Mouse (Mus musculus): Measurements from ENCODE around the gene Zmym4. TPM values are rescaled to one million over a fixed set of nuclear protein-coding genes. Genes with fewer than 3 reads are reported as not detected.

The Zmym4 gene
- polyA plus RNA-seq, 1 experiment from 2014 or later: 31.0 TPM

Other genes starting within 250 kb of the Zmym4 start
- 0.82 and 1.7 TPM in 2 replicates for gene Tfap2e, start 231.9 kb downstream of the Zmym4 start, polyA plus RNA-seq (2015; fragmentation: Nextera tagmentation; extraction: Ambion mirVana)
- 67.8 and 71.3 TPM in 2 replicates for gene Ncdn, start 214.7 kb downstream of the Zmym4 start, polyA plus RNA-seq (2015; fragmentation: Nextera tagmentation; extraction: Ambion mirVana)
- gene AU040320, start 214.6 kb downstream of the Zmym4 start, polyA plus RNA-seq (2015; fragmentation: Nextera tagmentation; extraction: Ambion mirVana): 37.0 and 38.7 TPM in 2 replicates
- 98.6 and 102 TPM in 2 replicates for gene Sfpq, start 53.2 kb upstream of the Zmym4 start, polyA plus RNA-seq (2015; fragmentation: Nextera tagmentation; extraction: Ambion mirVana)
- gene Zmym1, start 93.0 kb upstream of the Zmym4 start, polyA plus RNA-seq (2015; fragmentation: Nextera tagmentation; extraction: Ambion mirVana): 22.6 and 22.8 TPM in 2 replicates
- gene Zmym6, start 109.2 kb upstream of the Zmym4 start, polyA plus RNA-seq (2015; fragmentation: Nextera tagmentation; extraction: Ambion mirVana): 33.9 and 34.5 TPM in 2 replicates
- 20.3 and 21.4 TPM in 2 replicates for gene Tmem35b, start 155.6 kb upstream of the Zmym4 start, polyA plus RNA-seq (2015; fragmentation: Nextera tagmentation; extraction: Ambion mirVana)
- 7.2 and 10.1 TPM in 2 replicates for gene Dlgap3, start 201.1 kb upstream of the Zmym4 start, polyA plus RNA-seq (2015; fragmentation: Nextera tagmentation; extraction: Ambion mirVana)